Mouse (Mus musculus): Measurements from ENCODE around the gene Prpf19. TPM values are rescaled to one million over a fixed set of nuclear protein-coding genes. Genes with fewer than 3 reads are reported as not detected.

Prpf19 gene
- polyA plus RNA-seq, 1 experiment from 2014 or later: 37.7 TPM

DNA sequence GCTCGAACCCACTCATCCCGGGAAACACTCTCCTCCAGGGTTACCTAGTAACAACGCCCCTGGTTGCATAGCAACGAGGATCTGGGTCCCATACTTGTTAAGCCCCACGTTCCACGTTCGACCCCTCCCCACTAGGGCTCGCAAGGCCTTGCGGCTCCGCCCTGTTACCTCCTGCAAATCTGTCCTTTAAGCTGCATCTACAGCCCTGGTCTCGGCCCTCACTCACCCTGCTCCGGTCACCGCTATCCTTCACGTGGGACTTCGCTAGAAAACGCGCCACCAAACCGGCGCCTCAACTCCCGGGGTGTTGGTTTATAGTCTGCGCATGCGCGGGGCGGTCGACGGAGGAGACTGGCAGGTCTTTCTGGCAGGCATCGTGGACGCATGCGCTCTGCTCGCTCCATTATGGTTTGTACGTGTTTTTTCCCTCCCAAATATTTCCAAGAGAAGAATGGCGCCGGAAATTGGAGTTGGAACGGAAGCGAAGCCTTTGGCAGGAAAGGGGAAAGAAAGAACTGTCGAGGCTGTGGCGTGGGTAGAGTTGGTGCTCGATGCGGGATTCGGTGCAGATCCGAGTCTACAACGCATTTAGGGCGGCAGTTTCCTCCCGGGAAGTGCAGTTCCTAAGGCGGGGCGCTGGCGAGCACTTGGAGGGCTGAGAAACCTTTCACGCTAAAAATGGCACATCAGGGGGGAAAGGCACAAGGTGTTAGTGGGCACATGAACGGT is 13.4 kb upstream of the Prpf19 start, which contains the start of gene Tmem109:
Tmem109 (minus strand) TSS at position 576 of the 729 bp plus-strand sequence.
- Histone ChIP-seq H3K4me2 (ENCODE audit: low read depth, low read length) (peak within 1 kb of the TSS; percentile 91), H3K9me3 (replicated peaks; ENCODE audit: control insufficient read depth, low read length) (peaks cover 7% of the 10 kb centered on the region), H3K27ac (ENCODE audit: low read length) (peak within 1 kb of the TSS; percentile 95), H3K9ac (ENCODE audit: low read length) (peak within 1 kb of the TSS; percentile 82), H3K27me3 (ENCODE audit: control insufficient read depth, insufficient read depth, low read length) (no peaks in the 10 kb centered on the region), H3K36me3 (ENCODE audit: control insufficient read depth, insufficient read depth) (no peaks in the 10 kb centered on the region; the same call in 1 of the 2 replicates), H3K4me3 (ENCODE audit: low read length) (peak within 1 kb of the TSS; percentile 73), H3K4me1 (ENCODE audit: control insufficient read depth, insufficient read depth, low read length) (peaks cover 14% of the 10 kb centered on the region)
- WGBS: under 1% methylated on average over 49 of the region's 49 CpGs
- ATAC-seq (replicated peaks; ENCODE audit: extremely low read depth, insufficient read depth, low FRiP score): peak; percentile 92

DNA sequence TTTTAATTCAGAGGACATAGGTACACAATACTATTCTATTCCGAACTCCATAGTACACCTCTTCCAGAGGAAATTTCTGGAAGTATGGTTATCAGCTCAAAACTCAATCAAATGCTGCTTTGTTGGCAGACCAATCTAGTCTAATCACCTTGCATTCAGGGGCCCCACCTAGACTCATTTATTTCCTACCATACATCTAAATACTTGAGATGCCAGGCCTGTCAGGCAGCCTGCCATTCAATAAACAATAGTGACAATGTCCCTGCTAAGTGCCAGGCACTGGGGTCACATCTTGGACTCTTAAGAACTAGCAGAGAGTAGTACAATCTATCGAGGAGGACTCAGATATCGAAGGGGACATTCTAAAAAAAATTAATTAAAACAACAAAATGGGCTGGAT is 2.8 kb upstream of the Prpf19 start:
- ATAC-seq (replicated peaks; ENCODE audit: extremely low read depth, insufficient read depth, low FRiP score): no peak
- H3K27ac ChIP-seq (ENCODE audit: low read length): no peak overlapping the region
- H3K27me3 ChIP-seq (ENCODE audit: control insufficient read depth, insufficient read depth, low read length): no peaks in the 10 kb centered on the region
- H3K4me2 ChIP-seq (ENCODE audit: low read depth, low read length): no peak overlapping the region
- no peak overlapping the region for H3K9ac ChIP-seq (ENCODE audit: low read length)
- WGBS: 87% methylated on average over 3 of the region's 3 CpGs
- peaks cover 13% of the 10 kb centered on the region for H3K4me1 ChIP-seq (ENCODE audit: control insufficient read depth, insufficient read depth, low read length)
- H3K4me3 ChIP-seq (ENCODE audit: low read length): no peak overlapping the region
- no peaks in the 10 kb centered on the region for H3K36me3 ChIP-seq (ENCODE audit: control insufficient read depth, insufficient read depth)
- H3K9me3 ChIP-seq (replicated peaks; ENCODE audit: control insufficient read depth, low read length): no peaks in the 10 kb centered on the region

GRCm38 (mm10) chr19:10895708-10896107 is 677 bp downstream of the Prpf19 start:
- Histone ChIP-seq H3K9ac (ENCODE audit: low read length) (peak overlapping the region; percentile 90), H3K4me2 (ENCODE audit: low read depth, low read length) (peak overlapping the region; percentile 80), H3K4me1 (ENCODE audit: control insufficient read depth, insufficient read depth, low read length) (peaks cover 18% of the 10 kb centered on the region), H3K27me3 (ENCODE audit: control insufficient read depth, insufficient read depth, low read length) (no peaks in the 10 kb centered on the region), H3K36me3 (ENCODE audit: control insufficient read depth, insufficient read depth) (peaks cover 21% of the 10 kb centered on the region), H3K9me3 (replicated peaks; ENCODE audit: control insufficient read depth, low read length) (no peaks in the 10 kb centered on the region), H3K27ac (ENCODE audit: low read length) (peak overlapping the region; percentile 92), H3K4me3 (ENCODE audit: low read length) (peak overlapping the region; percentile 79)
- no peak for ATAC-seq (replicated peaks; ENCODE audit: extremely low read depth, insufficient read depth, low FRiP score)
- 1% methylated on average over 16 of the region's 16 CpGs for WGBS

DNA sequence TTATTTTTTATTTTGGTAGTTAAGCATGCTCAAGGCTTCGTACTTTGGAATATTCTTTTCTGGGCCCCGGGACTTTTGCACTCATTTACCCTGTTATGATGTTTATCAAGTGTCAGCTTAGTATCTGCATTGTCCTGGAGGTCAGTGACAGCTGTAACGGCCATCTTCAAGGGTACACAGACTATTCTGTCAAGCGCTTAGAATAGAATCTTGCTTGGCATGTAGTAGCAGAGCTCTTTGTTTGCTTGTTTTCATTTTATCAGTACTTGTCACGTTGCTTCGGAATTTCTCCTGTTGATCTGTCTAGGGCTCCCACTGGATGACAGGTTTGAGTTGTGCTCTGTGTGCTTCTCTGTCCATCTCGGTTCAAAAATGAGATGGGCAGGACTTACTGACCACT is 1.8 kb downstream of the Prpf19 start:
- peak overlapping the region; percentile 79 for H3K4me3 ChIP-seq (ENCODE audit: low read length)
- H3K9me3 ChIP-seq (replicated peaks; ENCODE audit: control insufficient read depth, low read length): no peaks in the 10 kb centered on the region
- H3K9ac ChIP-seq (ENCODE audit: low read length): peak overlapping the region; percentile 90
- H3K27ac ChIP-seq (ENCODE audit: low read length): peak overlapping the region; percentile 92
- 0 out of 2 replicates have a peak, but pooled peaks have one; percentile 3 for ATAC-seq (replicated peaks; ENCODE audit: extremely low read depth, insufficient read depth, low FRiP score)
- H3K36me3 ChIP-seq (ENCODE audit: control insufficient read depth, insufficient read depth): peaks cover 32% of the 10 kb centered on the region
- peak overlapping the region; percentile 80 for H3K4me2 ChIP-seq (ENCODE audit: low read depth, low read length)
- H3K4me1 ChIP-seq (ENCODE audit: control insufficient read depth, insufficient read depth, low read length): peaks cover 18% of the 10 kb centered on the region
- H3K27me3 ChIP-seq (ENCODE audit: control insufficient read depth, insufficient read depth, low read length): no peaks in the 10 kb centered on the region
- WGBS: 39% methylated on average over 7 of the region's 7 CpGs

GRCm38 (mm10) chr19:10897491-10897890 is 2.5 kb downstream of the Prpf19 start:
- peak overlapping the region; percentile 80 for H3K4me2 ChIP-seq (ENCODE audit: low read depth, low read length)
- peak overlapping the region; percentile 92 for H3K27ac ChIP-seq (ENCODE audit: low read length)
- ATAC-seq (replicated peaks; ENCODE audit: extremely low read depth, insufficient read depth, low FRiP score): no peak
- peak overlapping the region; percentile 79 for H3K4me3 ChIP-seq (ENCODE audit: low read length)
- peak overlapping the region; percentile 90 for H3K9ac ChIP-seq (ENCODE audit: low read length)
- H3K4me1 ChIP-seq (ENCODE audit: control insufficient read depth, insufficient read depth, low read length): peaks cover 18% of the 10 kb centered on the region
- H3K27me3 ChIP-seq (ENCODE audit: control insufficient read depth, insufficient read depth, low read length): no peaks in the 10 kb centered on the region
- WGBS: 71% methylated on average over 8 of the region's 8 CpGs
- peaks cover 38% of the 10 kb centered on the region for H3K36me3 ChIP-seq (ENCODE audit: control insufficient read depth, insufficient read depth)
- H3K9me3 ChIP-seq (replicated peaks; ENCODE audit: control insufficient read depth, low read length): no peaks in the 10 kb centered on the region

- Histone ChIP-seq H3K4me3 (ENCODE audit: low read length) (no peak overlapping the region), H3K36me3 (ENCODE audit: control insufficient read depth, insufficient read depth) (peaks cover 62% of the 10 kb centered on the region), H3K9ac (ENCODE audit: low read length) (no peak overlapping the region; the same call in 1 of the 2 replicates), H3K4me1 (ENCODE audit: control insufficient read depth, insufficient read depth, low read length) (peaks cover 26% of the 10 kb centered on the region), H3K27me3 (ENCODE audit: control insufficient read depth, insufficient read depth, low read length) (no peaks in the 10 kb centered on the region), H3K9me3 (replicated peaks; ENCODE audit: control insufficient read depth, low read length) (no peaks in the 10 kb centered on the region), H3K27ac (ENCODE audit: low read length) (peak overlapping the region; percentile 20; the same call in 1 of the 2 replicates), H3K4me2 (ENCODE audit: low read depth, low read length) (no peak overlapping the region)
- ATAC-seq (replicated peaks; ENCODE audit: extremely low read depth, insufficient read depth, low FRiP score): no peak; the same call in 1 of the 2 replicates
- WGBS: 47% methylated on average over 6 of the region's 6 CpGs
These were observed 5.3 kb downstream of the Prpf19 start for GRCm38 (mm10) chr19:10900315-10900714.

DNA sequence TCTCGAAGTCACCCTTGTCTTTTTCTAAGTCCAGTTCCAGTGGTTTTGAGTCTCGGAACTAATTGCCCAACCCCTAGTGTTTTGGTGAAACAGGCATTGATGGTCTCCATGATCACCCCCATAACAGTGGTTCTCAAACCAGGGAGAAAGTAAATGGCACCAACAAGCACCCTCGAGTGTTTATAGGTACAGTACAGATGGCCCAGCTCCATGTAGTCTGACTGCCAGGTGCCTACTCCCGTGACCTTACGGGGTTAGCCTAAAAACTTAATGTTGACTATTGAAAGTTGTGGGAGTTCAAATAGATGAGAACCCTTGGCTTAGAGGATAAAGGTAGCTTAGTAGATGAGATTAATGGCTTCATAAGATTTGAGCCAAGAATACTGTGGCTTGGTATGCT is 6.0 kb downstream of the Prpf19 start:
- Histone ChIP-seq H3K36me3 (ENCODE audit: control insufficient read depth, insufficient read depth) (peaks cover 67% of the 10 kb centered on the region), H3K27ac (ENCODE audit: low read length) (no peak overlapping the region), H3K4me1 (ENCODE audit: control insufficient read depth, insufficient read depth, low read length) (peaks cover 33% of the 10 kb centered on the region), H3K9ac (ENCODE audit: low read length) (no peak overlapping the region), H3K4me2 (ENCODE audit: low read depth, low read length) (no peak overlapping the region), H3K4me3 (ENCODE audit: low read length) (no peak overlapping the region), H3K9me3 (replicated peaks; ENCODE audit: control insufficient read depth, low read length) (no peaks in the 10 kb centered on the region), H3K27me3 (ENCODE audit: control insufficient read depth, insufficient read depth, low read length) (no peaks in the 10 kb centered on the region)
- WGBS: 95% methylated on average over 5 of the region's 5 CpGs
- no peak for ATAC-seq (replicated peaks; ENCODE audit: extremely low read depth, insufficient read depth, low FRiP score)

- H3K9me3 ChIP-seq (replicated peaks; ENCODE audit: control insufficient read depth, low read length): no peaks in the 10 kb centered on the region
- 77% methylated on average over 5 of the region's 5 CpGs for WGBS
- no peak for ATAC-seq (replicated peaks; ENCODE audit: extremely low read depth, insufficient read depth, low FRiP score)
- H3K4me2 ChIP-seq (ENCODE audit: low read depth, low read length): no peak overlapping the region
- peaks cover 44% of the 10 kb centered on the region for H3K4me1 ChIP-seq (ENCODE audit: control insufficient read depth, insufficient read depth, low read length)
- no peaks in the 10 kb centered on the region for H3K27me3 ChIP-seq (ENCODE audit: control insufficient read depth, insufficient read depth, low read length)
- peak overlapping the region; percentile 93 for H3K27ac ChIP-seq (ENCODE audit: low read length)
- no peak overlapping the region for H3K4me3 ChIP-seq (ENCODE audit: low read length)
- peak overlapping the region; percentile 44; the same call in 1 of the 2 replicates for H3K9ac ChIP-seq (ENCODE audit: low read length)
- peaks cover 64% of the 10 kb centered on the region for H3K36me3 ChIP-seq (ENCODE audit: control insufficient read depth, insufficient read depth)
These were observed 9.5 kb downstream of the Prpf19 start for GRCm38 (mm10) chr19:10904512-10904911.

DNA sequence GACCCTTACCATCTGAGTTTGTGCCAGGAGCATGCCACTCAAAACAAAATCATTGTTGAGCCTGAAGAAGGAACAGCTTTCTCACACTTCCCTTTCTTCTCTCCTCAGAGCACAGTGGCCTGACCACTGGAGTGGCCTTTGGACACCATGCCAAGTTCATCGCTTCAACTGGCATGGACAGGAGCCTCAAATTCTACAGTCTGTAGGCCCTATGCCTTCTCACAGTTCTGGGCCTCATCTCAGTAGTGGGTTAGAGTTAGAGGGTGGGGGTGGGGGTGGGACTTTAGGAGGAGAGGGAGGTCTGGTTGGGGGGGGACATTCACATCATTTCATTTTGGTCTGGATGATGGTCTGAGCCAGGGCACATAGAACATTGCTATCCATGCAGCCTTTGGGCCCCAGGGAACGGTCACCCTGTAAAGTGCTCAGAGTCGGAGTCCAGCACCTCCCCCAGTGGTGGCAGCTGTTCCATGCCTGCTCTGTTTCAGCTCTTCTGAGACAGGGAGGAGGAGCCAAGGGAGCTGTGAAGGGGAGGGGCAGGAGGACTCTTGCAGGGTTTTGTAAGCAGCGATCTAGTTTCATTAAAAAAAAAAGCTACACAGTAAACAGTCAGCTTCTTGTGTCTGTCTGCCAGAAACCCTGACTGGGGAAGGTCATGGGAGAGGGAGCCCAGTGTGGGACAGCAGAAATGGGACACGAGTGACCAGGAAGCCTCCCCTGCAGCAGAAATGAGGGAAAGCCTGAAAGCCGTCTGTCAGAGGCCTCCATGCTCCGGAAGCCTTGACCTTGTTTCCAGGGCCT is 10.1 kb downstream of the Prpf19 start:
- WGBS: 27% methylated on average over 7 of the region's 7 CpGs
- ATAC-seq (replicated peaks; ENCODE audit: extremely low read depth, insufficient read depth, low FRiP score): peak; percentile 59
- Histone ChIP-seq H3K4me3 (ENCODE audit: low read length) (no peak overlapping the region), H3K9me3 (replicated peaks; ENCODE audit: control insufficient read depth, low read length) (no peaks in the 10 kb centered on the region), H3K4me2 (ENCODE audit: low read depth, low read length) (peak overlapping the region; percentile 28), H3K4me1 (ENCODE audit: control insufficient read depth, insufficient read depth, low read length) (peaks cover 43% of the 10 kb centered on the region), H3K9ac (ENCODE audit: low read length) (peak overlapping the region; percentile 70), H3K36me3 (ENCODE audit: control insufficient read depth, insufficient read depth) (peaks cover 58% of the 10 kb centered on the region), H3K27ac (ENCODE audit: low read length) (peak overlapping the region; percentile 93), H3K27me3 (ENCODE audit: control insufficient read depth, insufficient read depth, low read length) (no peaks in the 10 kb centered on the region)
